Mouse (Mus musculus) right cerebral cortex, postnatal 36 days (tissue): ENCODE measurements at regions not wholly inside any gene's neighbourhood (a gene's known extent, or its start where the extent isn't known, plus 50 kb on each side); places are given as distances from the start of the nearest gene placed in this dataset.

ENCODE experiments used
- DNase-seq, 2 experiments: peaks; one replicate each; pipeline ENCODE4 v3.0.0; 2022; ENCODE audit warnings: low spot score in 2 of 2, mixed read lengths in 1 of 2

DNA sequence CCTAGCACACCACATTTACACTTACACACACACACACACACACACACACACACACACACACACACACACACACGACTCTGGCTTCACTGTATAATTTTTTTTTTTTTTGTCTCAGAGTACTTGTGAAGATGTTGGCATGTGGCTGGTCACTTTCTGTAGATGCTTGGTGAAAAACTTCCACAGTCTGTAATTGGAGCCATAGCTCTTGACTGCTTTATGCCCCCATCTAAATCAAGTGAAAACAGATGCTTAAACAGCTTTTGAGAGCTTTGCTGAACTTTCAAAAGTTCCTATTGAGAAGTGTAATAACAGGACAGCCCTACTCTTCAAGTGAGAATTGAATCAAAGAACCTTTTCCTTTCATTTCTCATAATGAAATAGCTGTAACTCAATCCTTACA lies 317.7 kb downstream of the Gm21750 start:
- no peak for DNase-seq

DNA sequence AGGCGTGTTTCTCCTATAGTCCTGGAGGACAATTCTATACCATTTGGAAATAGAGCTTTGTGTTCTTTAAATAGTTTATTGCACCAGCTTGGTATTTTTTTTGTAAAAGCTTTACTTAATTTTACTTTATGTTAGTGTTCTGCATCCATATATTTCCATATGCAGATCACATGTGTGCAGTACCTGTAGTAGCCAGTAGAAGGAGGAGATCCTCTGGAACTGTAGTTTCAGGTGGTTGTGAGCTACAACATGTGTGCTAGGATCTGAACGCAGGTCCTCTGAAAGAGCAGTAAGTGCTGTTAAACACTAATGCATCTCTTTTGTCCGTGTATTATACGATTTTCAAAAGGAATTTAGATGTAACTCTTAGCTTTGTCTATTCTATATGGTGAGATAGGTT lies 335.2 kb downstream of the Gm21750 start:
- no peak for DNase-seq

DNA sequence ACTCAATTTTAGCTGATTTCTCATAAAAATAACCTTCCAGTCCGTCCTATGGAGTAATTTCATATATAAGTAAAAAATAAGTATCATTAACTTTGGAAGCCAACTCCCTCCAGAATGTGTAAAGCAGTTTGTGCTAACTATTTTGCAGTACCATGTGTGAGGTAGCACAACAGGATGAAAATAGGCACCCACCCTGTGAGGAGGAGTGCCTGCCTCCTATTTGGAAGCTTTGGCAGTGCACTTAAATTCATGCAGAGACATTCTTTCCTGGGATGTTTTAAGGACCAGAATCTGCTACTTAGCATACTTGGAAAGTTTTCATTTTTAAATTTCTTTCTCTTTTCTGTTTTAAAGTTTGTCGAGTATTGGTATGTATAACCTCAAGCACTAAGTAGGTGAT lies 336.8 kb downstream of the Gm21750 start:
- peak in 1 of 2 experiments; percentile 28 for DNase-seq

DNA sequence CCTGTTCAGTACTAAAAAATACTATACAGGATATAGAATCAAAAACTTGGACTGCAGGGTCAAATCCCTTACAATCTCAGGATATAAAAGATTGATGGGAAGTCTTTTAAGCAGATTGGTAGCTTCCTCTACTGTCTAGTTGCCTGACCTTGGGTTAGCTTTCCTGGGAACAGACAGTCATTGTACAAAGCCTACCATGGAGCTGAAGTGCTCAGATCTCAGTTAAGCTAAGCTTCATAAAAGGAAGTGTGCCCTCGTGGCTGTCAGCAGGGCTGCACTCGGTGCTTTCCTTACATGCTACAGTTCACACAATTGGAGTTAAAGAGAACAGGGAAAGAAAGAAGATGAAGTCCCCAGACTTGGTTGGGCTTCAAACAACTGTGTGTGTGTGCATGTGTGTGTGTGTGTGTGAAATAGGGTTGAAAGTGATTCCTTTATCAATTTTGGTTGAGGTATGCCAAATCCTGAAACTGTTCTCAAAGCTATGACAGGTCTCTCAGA lies 338.4 kb downstream of the Gm21750 start:
- DNase-seq, result no peak

DNA sequence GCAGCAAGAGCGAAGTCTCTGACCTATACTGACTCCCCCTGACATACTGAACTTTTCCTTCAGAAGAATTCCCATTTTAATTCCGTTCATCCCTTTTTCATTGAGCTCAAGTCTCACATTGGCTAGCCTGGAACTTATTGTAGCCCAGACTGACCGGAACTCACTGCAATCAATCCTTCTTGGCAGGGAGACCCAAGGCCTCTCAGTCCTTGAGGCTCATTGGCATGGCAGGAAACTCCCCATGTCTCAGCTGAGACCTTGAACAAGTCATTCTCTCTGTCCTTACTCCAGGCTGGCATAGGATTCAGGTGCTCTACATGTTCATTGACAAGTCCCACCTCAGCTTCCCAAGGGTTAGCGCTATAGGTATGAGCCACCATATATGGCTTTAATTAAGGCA lies 345.9 kb downstream of the Gm21750 start:
- DNase-seq, result no peak

DNA sequence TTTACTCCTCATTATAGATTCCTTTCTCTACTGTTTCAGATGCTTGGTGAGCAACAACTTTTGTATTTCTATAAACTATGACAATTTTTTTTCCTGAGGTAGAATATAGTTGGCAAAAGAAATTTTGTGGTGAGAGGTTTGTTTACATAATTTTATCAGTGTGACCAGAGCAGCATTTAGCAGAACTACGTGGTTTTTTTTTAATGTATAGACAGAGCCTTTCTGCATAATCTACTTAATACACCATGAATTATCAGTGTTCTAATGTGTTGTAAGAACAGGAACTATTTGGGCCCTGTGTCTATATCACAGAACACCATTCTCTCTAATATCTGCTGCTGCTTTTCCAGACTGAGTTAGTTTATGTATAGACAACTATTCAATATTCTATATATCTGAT lies 350.5 kb downstream of the Gm21750 start:
- DNase-seq, result no peak

GRCm38 (mm10) chr14:74019421-74019820 lies 358.4 kb downstream of the Gm21750 start:
- DNase-seq, result no peak

- no peak for DNase-seq
Observed at GRCm38 (mm10) chr14:74047009-74047694, 386.1 kb downstream of the Gm21750 start.

GRCm38 (mm10) chr14:74047695-74048280 lies 386.8 kb downstream of the Gm21750 start:
- no peak for DNase-seq

DNA sequence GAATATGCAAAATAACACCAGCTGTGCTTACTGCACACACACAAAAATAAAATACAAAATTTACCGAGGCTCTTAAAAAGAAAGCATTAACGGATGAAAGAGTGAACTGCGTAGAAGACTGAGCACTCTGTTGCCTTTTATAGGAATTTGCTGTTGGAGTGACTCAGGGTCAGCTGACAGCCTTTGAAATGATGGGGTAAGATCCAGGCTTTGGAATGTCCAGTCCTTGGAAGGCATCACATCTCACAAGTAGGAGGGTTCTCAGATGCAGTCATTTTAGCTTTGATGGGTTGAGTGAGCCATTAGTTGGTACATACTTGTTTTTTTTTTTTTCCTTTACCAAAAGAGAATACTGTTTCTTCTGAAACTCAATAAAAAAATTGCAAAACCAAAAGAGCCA lies 387.4 kb downstream of the Gm21750 start:
- DNase-seq, result no peak

GRCm38 (mm10) chr14:74066051-74066450 lies 405.0 kb downstream of the Gm21750 start:
- no peak for DNase-seq

GRCm38 (mm10) chr14:74093016-74093415 lies 432.0 kb downstream of the Gm21750 start:
- DNase-seq, result no peak

- DNase-seq, result no peak
Observed at GRCm38 (mm10) chr14:74099696-74100095, 438.7 kb downstream of the Gm21750 start.

DNA sequence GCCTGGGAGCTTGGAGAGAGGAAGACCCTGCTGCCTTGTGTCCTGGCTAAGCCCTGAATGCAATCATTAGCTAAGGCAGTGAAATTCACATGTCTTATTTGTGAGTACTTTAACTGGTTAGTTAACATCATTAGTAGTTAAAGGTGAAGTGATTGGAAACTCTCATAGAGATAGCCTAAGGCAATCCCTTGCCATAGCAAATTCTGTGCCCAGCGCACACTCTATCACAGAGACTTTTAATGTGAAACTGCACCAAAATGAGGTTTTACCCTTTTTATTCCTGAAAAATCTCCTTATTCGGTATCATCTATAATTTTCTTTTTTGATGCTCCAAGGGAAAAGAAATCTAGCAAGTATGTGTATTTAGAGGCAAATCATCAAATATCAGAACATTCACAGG lies 451.6 kb downstream of the Gm21750 start:
- DNase-seq, result no peak

DNA sequence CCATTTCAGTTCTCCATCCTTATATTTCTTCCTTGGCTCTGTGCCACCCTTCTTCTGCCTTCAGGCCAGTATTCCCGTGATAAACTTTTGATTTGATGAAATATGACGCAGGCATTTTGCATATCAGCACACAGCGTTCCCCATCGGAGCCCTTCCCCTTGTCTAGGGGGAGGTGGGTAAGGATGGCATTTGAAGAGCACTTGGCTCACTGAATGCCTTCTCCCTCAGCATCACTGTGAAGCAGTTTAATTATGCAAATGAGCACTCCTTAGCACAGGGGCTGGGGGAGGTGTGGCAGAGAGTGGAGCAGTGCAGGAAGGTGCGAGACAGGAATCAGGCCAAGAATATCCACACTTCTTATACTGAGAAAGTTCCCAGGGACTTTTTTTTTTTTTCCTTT lies 452.1 kb downstream of the Gm21750 start:
- peak; percentile 54 to 78 for DNase-seq

- DNase-seq, result no peak
Observed at GRCm38 (mm10) chr14:74113556-74113955, 452.5 kb downstream of the Gm21750 start.

- no peak for DNase-seq
Observed at GRCm38 (mm10) chr14:74117686-74118085, 456.7 kb downstream of the Gm21750 start.

DNA sequence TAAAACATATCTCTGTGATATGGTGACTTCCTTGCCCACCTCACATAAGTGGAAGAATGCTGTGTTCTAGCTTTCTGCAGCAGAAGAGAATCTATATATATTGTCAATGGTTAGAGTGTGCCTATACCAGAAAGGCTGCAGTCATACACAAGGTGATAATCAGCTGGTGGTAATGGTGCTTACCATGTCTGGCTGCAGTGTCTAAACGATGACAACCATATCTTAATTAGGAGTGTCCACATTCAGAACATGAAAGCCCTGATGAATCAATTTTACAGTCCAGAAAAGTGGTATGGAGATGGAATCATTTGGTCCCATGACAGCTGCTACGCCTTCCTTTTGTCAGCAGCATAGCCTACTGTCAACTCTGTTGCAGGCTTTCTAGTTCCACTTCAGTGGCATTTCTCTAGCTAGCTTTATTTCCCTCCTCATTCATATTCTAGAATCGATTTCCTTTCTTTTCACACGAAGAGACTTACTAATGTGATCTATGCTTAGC lies 484.2 kb downstream of the Gm21750 start:
- no peak for DNase-seq

- no peak for DNase-seq
Observed at GRCm38 (mm10) chr14:74166221-74166620, 474.4 kb upstream of the Htr2a start.

- DNase-seq, result no peak
Observed at GRCm38 (mm10) chr14:74169131-74169875, 471.3 kb upstream of the Htr2a start.

- DNase-seq, result no peak
Observed at GRCm38 (mm10) chr14:74180066-74180465, 460.6 kb upstream of the Htr2a start.

DNA sequence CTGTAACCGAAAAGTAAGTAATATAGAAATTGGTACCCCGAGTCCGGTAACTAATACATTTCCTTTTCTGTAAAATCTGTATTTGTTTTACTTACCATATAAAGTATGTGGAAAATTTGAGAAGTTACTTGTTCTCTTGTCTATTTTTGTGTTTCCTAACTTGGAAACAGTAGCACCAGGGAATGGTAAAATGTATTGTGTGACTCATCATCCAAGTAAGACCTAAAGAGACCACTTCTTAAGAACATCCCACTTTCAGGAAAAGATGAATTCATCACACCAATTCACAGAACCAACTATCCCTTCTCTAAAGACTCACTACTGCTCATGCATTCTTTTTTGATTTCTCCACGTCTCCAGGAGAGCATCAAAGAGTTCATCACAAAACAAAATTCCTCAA lies 457.6 kb upstream of the Htr2a start:
- DNase-seq, result no peak

DNA sequence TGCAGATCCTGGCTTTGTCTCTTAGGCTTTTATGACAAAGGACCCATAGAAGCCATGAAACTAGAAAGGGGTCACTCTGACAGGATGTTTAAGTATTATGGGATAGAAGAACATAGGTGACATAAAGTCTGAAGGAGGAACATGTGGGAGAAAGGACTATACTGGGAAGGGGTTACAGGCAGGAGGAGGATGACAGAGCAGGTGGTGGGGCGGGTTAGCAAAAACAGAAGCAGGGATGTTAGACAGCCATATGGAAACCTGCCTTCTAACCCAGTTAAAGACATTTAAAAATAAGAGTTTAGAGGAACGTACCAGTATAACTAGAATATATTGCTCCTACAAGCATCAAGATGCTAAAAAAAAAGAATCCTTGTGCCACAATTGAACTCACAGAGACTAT lies 438.9 kb upstream of the Htr2a start:
- DNase-seq, result peak; percentile 5 to 34
